Mouse (Mus musculus) urinary bladder, adult 2 months (tissue): ENCODE results near the gene Kctd2. TPM values are rescaled to one million over a fixed set of nuclear protein-coding genes. Genes with fewer than 3 reads are reported as not detected.

Source experiments
- DNase-seq: peaks from one replicate; pipeline ENCODE4 v3.0.0; 2022; ENCODE audit warnings: low spot score
- polyA plus RNA-seq: library from polyadenylated mRNA; depleted of rRNA; stranded (reverse); fragments of >200 nt; gene quantifications from 2 replicates; pipeline ENCODE4 v1.2.3, GENCODE M21; 2012

The Kctd2 gene
- polyA plus RNA-seq, 1 experiment = 35.6 TPM

DNA sequence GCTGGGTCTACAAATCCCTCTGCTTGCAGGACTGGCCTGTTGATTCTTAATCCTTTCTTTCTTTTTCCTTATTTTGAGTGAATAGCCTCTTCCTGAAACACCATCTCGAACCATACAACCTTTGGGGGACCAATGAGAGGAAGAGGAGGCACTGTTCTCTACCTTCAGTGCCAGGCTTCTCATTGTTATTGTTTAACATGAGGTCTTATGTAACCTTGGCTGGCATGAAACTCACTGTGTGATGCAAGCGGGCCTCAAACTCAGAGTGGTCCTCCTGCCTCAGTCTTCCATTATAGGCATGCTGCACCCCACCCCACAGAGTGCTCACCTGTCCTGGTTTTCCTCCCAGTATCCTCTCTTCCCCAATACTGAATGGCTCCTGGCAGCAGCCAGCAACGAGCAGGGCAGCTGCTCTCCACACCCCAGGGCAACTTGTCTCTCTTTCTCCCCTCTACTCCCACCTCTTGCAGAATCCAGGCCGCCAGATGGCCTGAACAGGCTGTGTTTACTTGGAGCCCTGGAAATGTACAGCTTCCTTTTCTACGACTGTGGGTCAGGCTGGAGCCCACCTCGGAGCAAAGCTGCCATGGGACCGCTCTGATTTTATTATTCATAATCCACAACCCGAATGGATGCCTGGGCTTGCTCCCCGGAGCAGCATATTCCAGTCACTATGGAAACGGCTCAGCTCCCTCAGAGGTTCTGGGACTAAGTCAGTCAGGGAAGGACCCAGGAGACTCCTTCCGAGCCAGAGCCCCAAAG lies 19.1 kb upstream of the Kctd2 start:
- DNase-seq = no peak

DNA sequence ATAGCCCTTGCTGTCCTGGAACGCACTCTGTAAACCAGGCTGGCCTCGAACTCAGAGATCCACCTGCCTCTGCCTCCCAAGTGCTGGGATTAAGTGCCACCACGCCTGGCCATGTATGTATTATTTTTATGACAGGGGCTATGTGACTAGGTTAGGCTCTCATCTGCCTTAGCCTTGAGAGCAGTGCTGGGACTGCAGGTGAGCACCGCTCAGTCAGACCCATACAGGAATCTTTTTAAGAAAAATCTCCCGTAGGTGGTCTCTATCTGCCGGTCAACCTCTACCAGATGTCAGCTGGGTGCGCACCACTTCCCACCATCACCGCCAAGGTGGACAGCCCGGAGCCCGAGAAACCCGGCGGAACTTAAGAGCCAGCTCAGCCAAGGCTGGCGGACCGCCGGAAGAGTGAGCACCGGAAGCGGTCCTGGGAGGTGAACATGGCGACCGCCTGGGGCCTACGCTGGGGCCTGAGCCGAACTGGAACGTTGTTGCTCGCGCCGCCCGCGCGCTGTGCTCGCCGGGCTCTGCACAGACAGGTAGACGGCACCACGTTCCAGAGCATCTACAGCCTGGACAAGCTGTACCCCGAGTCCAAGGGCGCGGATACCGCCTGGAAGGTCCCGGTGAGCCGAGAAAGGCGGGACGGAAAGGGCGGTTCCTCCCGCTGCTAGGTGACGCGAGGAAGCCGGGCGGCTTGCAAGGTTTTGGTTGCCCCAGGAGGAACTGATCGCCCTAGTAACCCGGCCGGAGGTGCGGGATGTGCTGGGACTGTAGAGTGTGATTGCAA lies 16.4 kb upstream of the Kctd2 start, which contains the start of gene Mrpl58:
TSS of gene Mrpl58 (plus strand) at position 415 of the 787 bp plus-strand sequence.
- peak; percentile 83 for DNase-seq

DNA sequence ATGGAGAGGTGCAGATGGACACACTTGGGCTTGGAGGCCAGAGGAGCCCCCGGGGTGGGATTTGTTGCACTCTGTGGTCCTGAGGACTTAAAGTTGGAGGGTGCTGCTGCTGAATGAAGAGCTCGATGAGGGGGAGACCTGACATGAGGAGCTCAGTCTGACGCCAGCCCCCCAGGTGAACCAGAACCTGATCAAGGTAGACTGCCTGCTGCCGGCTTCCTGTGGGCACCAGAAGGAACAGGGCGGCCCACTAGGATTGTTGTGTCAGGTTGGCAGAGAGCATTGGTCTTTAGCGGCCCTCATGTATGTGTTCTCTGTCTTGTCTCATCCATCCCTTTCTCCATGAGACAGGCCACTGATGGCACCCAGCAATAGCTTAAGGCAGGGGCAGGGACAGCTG lies 14.2 kb upstream of the Kctd2 start:
- DNase-seq = no peak

DNA sequence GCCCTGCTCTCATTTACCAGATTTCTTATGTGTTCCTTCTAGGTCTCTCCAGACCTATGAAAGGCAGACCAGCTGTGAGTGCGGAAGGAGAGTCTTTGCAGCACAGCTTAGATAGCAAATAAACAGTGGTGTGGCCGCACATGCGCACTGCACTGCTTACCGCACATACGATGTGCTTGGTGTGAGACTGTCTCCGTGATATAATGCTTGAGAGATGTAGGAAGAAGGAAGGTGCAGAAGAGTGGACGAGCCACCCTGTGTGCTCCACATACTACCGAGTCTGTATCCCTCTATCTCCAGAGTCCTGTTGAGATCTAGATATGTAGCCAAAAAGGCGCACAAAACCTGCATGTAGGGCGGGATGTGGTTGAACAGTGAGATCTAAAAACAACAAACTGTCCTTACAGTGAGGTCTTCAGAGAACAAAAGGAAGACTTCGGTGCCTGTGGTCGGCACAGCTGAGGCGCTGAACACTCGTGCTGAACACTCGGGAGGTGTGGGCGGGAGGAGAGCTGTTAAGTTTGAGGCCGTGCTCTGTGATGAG lies 13.0 kb upstream of the Kctd2 start:
- no peak for DNase-seq

DNA sequence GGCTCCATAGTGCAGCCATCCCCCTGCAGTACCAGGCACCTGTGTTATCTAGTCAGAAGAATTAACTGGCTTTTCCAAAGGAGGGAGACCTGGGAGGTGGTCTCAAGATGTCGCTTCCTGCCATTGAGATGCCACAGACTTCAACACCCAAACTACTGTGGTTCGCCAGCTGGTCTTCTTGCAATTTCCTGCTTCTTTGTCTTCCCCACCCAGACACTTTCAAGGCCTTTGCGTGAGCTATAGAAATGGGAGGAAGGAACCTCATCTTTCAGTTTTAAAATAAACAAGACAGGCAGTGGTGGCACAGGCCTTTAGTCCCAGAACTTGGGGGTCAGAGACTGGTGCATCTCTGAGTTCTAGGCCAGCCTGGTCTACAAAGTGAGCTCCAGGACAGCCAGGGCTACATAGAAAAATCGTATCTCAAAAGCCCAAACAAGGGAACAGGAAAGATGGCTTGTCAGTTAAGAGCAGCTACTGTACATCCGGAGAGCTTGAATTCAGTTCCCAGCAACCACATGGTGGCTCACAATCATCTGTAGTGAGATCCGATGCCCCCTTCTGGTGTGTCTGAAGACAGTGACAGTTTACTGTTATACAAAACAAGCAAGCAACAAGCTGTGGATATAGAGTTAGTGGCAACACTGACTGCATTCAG lies 11.5 kb upstream of the Kctd2 start:
- no peak for DNase-seq

DNA sequence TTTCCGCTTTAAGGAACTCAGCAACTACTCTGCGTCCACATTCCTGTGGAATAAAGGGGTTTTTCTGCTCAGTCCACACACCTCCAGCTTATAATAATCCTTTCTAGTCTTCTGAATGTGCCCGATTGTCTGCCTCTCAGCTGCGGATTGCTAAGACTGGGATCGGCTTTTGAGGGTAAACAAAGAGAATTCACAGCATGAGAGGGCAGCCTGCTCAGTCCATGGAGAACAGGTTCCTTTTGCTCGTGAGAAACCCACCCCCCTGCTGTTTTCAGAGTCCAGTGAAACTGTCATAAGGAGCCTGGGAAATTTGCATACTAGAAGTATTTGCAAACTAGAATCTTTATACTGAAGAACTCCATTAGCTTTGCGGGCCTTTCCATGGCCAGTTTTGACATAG lies 10.4 kb upstream of the Kctd2 start:
- DNase-seq = no peak

DNA sequence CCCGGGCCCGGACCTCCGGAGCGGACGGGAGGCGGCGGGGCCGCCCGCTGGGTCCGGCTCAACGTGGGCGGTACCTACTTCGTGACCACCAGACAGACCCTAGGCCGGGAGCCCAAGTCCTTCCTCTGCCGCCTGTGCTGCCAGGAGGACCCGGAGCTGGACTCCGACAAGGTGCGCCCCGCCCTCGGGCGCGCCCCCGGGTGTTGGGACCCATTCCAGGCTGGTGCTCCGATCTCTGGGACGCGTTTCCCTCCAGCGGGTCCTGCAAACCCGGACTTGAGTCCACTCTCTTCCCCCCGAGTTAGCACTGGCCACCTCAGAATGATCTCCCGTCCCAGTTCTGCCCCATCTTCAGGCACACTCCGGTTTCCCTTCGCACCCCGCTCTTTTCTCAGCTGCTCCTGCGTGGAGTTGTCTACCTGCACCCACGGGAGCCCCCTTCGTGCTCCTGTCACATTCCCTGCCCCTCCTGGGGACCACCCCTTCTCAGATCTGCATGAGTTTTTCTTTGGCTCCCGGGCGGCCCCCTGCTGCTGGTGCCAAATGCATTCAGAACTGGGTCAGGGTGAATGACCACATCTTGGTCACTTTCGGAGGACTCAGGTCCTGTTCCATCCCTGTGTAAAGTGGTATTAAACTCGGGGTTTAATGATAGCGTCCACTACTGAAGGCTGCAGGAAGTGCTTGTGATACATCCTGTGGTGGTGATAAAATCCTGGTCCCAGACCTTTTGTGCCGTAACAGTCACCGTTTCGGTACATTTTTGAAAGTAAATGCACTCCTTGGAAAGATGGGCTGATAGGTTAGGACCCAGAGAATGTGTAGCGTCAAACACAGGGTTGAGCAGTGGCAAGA lies 635 bp downstream of the Kctd2 start:
- DNase-seq = peak; percentile 61

DNA sequence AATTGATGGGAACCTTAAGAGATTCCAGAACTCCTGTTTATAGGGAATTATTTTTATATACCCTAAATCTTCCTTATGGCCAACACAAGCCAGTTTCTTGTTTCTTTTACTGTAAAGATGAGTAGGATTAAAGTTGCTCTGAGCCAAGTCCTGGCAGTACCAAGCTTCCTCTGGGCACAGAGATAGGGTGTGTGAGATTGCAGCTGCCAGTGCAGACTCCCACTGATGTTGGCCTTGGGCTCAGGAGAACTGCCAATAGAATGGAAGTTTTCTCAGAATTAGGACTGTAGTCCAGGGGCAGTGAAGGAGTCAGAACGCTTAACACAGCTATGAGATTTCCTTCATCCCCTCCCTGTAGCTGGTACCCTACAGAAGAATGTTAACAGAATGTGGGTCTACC lies 1.4 kb downstream of the Kctd2 start:
- no peak for DNase-seq

DNA sequence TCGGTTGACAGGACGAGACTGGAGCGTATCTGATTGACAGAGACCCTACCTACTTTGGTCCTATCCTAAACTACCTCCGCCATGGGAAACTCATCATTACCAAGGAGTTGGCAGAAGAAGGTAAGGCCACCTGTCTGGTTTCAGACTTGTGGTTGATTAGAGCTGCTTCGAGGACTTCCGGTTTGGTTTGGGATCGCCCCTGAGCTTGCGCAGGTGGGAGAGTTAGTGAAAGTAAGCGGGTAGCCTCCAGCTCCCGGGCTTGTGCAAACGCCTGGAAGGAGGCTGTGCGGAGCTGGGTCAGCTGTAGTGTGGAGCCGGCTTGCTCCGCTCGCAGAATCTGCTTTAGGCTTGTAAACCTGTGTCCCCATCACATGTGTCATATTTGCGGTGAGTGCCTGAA lies 2.0 kb downstream of the Kctd2 start:
- DNase-seq = no peak

DNA sequence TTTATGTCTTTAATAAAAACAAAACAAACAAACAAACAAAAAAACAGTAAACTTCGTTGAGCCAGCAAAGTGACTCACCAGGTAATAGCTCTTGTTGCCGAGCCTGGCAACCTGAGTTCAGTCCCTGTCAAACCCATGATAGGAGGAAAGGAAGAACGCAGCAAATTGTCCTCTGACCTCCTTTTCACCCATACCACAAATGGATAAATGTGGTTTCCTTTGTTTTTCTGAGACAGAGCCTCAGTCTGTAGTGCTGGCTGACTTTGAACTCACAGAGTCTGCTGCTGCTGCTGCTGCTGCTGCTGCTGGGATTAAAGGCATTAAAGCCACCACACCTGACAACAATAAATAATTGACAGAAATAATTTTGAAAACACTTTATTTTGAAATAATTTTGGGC lies 3.2 kb downstream of the Kctd2 start:
- no peak for DNase-seq

DNA sequence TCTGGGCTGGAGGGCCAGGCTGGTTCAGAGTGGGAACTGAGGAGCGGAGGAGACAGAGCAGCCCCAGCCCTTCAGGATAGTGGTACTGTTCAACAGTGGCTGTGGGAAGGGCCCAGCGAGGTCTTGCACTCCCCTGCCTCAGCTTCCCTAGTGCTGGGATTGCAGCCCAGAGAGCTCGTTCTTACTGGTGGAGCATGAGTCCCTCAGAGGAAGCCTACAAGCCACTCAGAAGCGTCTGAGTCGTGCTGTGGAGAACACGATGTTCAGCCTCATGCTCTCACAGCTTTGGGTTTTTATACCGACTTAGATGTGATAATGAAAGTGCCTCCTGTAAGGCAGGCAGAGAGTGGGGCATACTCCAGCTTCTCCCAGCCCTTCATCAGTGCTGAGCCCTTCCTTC lies 4.7 kb downstream of the Kctd2 start:
- no peak for DNase-seq

DNA sequence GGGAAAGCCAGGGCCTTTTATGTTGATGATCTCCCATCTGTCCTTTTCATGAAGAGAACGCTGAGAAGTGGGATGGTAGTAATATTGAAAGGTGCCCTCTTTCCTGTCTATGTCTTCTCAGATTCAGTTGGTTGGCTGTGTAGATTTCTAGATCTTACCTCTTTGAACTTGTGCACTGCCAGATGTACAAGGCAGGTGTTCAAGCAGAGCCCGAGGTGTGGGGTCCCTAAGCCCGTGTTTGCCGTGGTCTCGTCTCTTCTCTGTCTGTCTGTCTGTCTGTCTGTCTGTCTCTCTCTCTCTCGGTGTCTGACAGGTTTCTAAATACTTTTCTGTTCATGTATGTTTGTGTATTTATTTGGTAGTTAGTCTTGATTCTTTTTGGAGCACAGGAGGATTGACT lies 5.7 kb downstream of the Kctd2 start:
- no peak for DNase-seq

DNA sequence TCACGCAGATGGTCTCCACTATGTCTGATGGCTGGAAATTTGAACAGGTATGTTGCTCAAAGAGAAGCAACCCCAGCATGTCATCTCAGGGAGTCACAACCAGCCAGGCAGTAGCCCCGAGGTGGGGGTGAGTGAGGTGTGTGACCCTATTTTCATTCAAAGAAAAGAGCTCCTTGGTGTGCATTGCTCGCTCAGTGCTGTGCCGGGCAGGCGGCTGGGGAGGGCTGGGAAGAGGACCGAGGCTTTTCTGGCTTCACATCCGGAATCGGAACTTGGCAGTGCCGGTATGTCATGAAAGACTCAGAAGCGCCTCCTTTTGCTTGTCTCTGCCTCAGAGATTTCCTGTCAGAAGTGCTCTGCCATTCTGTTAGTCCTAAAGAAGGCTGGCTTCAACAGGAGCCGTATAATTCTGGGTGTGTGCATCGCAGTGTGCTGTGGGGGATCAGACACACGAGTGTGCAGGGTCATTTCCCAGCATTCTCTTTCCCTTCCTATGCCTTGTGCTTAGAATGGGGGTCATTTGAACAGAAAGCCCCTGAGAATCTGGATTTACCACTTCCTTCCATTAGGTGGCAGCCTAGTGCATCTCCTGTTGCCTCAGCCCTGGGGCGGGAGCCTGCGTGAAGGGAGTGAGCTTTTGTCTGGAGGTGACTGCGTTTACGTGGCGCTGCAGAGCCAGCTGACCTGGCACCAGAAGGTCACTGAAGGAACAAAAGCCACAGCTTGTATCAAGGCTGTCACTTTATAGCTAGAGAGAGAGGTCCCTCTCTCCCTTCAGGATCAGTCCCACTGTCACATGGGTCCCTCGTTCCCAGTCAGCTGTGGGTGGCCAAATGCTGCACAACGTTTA lies 7.8 kb downstream of the Kctd2 start:
- no peak for DNase-seq

DNA sequence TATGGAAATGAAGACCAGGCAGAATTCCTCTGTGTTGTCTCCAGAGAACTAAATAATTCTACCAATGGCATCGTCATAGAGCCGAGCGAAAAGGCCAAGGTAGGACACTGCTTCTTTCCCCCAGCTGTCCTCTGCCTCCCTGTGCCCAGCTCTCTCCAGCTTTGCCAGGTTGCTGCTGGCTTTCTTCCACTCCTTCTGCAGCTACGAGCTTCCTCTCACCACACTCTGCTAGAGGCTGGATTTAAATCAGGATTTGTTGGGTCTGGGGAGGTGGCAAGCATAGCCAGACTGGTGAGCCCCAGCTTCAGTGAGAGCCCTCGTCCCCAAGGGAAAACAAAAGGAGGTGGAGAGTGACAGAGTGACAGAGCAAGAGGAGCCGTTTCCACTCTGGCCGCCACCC lies 9.4 kb downstream of the Kctd2 start:
- no peak for DNase-seq

DNA sequence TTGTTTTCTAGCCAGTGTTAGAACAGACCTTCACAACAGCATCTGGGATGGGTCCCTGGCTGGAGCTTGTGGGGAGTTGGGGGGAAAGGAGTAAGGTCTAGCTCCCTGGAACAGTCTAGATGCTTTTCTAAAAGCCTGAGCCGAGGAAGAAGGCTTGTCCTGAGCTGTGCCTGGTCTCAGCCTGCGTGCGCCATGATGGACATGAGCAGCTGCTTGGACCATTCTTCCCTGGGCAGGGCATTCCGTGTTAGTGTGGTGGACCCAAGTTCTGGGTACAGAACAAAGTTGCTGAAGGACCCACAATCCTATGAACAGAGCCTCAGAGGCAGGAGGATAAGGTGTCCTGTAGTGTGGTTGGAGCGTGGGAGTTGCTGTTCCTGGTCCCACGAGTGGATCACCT lies 10.6 kb downstream of the Kctd2 start:
- no peak for DNase-seq

DNA sequence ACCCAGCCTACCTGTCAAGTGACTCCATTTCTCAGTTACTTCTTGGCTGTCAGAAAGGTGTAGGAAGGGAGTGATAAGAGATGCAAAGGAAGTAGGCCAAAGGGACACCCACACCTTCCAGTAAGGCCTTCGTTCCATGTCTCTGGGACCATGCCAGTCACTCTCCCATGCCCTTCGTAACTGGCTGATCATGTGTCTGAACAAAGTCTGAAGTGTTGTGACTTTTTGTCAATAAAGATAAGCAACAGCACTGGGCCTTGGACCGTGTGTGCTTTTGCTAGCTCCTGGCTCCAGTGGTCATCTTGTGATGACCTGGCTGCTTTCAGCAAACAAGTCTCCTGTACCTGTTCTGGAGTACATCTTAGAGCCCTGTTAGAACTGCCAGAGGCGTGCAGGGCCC lies 12.9 kb downstream of the Kctd2 start:
- no peak for DNase-seq

DNA sequence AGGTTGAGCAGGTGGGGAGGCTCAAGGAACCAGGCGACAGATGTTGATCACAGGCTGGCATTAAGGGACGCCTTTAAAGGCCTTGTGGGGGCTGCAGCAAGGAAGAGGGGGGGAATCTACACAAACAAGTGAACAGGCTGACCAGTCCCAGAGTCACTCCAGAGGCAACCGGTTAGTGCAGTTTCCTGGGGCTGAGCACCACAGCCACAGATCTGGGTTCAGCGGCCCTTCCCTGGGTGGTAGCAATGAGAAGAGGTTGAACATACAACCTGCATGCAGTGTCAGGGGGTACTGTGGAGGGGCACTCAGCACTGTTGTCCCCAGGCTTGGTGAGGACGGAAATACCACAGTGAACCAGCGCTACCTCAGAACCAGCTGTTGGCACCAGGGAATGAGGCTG lies 13.4 kb downstream of the Kctd2 start:
- DNase-seq = no peak

DNA sequence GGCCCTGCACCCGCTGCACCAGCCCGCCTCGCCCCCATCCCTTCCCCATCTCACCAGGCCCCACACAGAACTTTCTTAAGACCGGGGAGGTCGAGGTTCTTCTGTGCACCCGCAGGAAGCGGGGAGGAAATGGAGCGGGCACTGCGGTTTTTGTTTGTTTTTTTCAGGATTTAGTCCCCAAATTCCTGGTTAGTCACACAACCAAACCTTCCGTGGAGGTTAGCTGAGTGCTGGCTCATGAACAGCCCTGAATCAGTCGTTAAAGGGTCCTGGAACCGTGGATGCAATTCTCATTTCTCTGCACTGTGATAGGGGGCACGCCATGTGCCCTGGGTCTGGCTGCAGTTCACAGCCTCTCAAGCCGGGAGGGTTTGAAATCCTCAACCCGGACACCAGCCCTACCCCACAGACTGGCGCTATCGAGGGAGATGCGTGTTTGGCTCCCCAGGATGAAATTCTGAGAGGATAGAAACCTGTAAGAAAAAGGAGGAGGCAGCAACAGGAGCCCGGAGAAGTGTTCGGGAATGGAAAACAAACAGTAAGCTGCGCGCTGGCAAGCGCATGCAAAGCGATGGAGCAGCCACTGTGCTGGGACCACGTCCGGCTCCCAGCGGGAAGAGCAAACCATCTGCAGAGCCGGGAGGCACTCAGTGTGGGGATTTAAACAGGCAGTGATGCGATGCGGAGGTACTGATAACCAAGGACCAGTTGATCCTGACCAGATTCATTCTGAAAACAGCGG lies 15.8 kb downstream of the Kctd2 start:
- DNase-seq = no peak

DNA sequence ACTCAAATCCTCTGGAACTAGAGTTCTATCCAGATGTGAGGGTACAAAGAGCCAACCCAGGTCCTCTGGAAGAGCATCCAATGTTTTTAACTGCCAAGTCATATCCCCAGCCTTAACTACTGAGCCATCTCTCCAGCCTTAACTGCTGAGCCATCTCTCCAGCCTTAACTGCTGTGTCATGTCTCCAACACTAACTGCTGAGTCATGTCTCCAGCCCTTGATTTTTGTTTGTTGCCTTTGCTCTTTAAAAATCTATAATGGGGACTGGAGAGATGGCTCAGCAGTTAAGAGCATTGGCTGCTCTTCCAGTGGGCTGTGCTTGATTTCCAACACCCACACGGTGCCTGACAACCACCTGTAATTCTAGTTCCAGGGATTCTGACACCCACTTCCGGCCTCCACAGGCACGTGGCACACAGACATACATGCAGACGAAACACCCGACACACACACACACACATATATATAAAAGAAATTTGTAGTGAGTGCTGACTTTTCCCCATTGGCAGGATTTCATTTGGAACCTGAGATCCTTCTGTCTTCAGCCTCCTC lies 17.7 kb downstream of the Kctd2 start:
- DNase-seq = no peak

DNA sequence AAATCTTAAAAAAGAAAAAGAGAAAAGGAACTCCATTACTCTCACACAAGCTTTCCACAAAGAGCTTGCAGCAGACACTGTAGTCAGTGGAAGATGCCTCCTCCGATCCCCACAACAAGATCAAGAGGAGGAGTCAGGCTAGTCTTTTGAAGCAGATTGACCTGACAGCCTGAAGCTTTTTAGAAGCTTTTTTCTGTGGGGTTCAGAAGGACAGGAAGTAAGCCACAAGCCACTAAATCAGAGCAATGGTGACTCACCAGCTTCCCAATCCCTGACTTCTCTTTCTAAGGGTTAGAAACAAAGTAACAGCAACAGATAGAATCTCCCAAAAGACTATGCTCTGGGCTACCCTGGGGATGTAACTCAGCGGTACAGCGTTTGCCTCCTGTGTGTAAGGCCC lies 19.4 kb downstream of the Kctd2 start:
- DNase-seq = no peak
